Mouse (Mus musculus) urinary bladder, adult 2 months (tissue): ENCODE results near the gene Grik3. TPM values are rescaled to one million over a fixed set of nuclear protein-coding genes. Genes with fewer than 3 reads are reported as not detected.

ENCODE experiments used
- DNase-seq: peaks from one replicate; pipeline ENCODE4 v3.0.0; 2022; ENCODE audit warnings: low spot score
- polyA plus RNA-seq: library from polyadenylated mRNA; depleted of rRNA; stranded (reverse); fragments of >200 nt; gene quantifications from 2 replicates; pipeline ENCODE4 v1.2.3, GENCODE M21; 2012; rRNA removed

Gene Grik3
- 0.72 and 0.99 TPM in 2 replicates for polyA plus RNA-seq

DNA sequence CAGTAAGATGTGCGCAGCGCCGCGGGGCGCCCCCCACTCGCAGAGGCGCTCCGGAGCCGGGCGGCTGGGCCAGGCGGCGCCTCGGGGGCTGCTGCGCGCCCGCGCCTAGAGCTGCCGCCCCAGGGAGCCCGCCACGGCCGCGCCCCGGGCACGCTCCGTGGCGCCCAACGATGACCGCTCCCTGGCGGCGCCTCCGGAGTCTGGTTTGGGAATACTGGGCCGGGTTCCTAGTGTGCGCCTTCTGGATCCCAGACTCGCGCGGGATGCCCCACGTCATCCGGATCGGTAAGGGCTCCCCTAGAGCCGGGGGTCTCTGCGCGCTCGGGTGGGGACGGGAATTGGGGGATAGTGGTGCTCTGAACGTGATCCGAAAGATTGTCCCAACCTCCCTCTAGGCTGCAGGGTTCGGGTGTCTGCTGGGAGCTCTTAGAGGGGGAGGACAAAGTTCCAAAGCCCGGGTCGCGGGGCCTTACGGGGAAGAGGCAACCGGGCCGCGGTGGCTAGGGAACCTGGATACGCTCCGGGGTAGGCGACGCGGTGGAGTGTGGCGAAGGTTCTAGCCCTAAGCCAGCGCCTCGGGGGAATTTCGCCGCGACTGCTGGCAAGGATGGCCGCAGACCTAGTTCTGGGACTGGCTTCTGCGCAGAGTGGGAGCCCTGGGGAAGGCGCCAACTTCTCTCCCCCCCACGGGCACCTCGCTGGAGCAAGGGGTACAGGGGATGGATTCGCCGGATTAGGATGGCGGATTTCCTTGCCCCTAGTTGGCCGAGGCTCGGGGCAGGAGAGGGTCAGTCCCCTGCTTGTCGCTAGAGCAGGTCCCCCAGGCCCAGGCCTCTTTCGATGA, at the start of gene Grik3:
Gene Grik3, plus strand, starts transcription at position 40 of the 844 bp plus-strand sequence.
- no peak for DNase-seq

DNA sequence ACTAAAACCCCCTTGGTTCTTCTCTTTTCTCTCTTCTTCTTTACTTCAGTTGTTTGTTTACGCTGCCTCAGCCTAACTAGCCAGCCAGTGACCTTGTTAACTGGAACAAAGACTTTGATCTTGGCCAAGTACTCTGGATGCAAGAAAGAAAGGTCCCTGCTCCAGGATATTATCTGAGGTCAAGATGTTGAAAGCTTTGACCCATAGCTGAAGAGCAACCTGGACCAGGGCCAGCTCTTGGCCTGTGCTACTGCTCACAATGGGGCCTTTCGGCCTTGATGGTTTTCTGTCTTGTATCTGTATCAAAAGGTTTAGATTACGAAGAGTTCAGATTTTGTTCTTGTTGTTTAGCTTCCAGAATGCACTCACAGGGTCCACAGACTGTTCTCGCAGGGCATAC, 48.7 kb upstream of the Grik3 start:
- DNase-seq: no peak

DNA sequence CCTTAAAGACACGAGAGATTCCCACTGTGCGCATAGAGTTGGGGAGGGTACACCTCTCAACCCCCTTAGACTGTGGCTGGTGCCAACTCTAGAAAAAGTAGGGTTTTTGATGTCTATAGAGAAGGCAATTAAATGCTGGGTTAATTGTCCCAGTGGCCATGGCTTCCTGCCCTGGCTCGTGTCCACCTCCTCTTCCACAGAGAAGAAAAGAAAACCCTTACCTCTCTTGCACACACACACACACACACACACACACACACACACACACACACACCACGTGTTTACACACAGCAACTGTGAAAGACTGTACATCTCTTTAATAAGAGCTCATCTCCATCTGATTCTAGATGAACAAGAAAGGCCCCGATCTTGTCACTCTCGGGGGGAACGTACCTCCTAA, 46.1 kb upstream of the Grik3 start:
- DNase-seq: no peak

DNA sequence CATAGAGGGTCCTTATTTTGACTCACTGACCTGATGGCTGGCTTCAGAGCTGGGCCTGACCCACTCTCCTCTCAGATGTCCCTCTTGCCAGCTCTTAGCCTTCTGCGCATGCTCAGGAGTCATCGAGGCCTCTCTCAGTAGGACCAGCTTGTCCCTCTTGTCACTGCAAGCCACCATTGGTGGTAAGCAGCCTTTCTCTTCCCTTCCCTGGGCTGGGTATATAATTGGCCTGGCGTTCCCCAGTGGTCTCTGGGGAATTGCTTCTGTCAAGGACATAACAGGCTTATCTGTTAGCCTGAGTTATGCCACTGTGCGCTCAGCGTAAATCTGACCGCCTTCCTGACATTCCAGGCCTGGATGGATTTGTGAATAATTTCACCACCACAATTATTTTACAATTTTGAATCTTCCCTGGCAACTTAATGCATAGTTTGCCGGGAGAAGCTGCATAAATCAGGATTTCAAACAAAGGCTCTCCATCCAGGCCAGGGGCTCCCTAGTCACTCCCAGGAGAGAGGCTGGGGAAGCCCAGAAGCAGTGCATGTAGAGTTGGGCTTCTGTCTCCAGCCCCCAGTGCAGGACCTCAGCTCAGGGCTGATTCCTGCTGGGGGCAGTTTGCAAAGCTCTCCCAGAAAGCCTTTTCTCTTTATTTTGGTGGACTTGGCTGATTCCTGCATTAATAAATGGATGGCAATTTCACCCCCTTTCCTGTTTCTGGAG, 39.7 kb upstream of the Grik3 start:
- DNase-seq: no peak

DNA sequence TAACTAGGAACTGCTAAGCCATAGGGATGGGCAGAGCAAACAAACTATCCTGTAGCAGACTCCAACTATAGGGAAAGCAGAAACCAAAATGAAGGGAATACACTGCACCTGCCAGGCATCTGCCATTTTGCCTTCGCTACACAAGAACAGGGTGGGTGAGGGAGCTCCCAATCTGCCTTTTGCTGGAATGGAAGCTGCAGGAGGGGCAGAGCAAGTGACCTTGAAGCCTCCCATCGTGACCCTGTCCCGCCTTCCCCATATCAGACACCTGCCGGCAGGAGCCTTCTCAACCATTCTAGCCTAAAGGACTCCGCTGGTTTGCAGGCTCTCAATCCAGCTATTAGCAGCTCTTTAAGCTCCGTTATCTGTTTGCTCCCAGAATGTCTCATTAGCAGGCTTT, 38.7 kb upstream of the Grik3 start:
- no peak for DNase-seq

DNA sequence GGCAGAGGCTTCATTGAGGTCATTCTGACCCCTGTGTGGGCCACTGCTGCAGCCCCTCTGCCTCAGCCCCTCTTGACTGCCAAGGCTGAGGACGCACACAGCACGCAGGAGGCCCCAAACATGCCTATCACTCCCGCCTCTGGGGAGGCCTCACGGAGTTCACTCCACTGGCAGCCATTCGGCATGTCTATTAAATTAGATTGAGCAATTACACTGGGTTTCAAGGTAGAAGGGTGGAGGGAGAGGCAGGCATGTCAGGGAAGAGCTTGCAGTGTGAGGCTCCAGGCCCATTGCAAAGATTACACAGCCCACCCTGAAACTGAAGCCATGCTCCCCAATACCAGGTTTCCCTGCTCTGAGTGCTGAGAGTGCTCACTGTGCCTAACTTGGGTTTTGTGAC, 34.0 kb upstream of the Grik3 start:
- DNase-seq: no peak

DNA sequence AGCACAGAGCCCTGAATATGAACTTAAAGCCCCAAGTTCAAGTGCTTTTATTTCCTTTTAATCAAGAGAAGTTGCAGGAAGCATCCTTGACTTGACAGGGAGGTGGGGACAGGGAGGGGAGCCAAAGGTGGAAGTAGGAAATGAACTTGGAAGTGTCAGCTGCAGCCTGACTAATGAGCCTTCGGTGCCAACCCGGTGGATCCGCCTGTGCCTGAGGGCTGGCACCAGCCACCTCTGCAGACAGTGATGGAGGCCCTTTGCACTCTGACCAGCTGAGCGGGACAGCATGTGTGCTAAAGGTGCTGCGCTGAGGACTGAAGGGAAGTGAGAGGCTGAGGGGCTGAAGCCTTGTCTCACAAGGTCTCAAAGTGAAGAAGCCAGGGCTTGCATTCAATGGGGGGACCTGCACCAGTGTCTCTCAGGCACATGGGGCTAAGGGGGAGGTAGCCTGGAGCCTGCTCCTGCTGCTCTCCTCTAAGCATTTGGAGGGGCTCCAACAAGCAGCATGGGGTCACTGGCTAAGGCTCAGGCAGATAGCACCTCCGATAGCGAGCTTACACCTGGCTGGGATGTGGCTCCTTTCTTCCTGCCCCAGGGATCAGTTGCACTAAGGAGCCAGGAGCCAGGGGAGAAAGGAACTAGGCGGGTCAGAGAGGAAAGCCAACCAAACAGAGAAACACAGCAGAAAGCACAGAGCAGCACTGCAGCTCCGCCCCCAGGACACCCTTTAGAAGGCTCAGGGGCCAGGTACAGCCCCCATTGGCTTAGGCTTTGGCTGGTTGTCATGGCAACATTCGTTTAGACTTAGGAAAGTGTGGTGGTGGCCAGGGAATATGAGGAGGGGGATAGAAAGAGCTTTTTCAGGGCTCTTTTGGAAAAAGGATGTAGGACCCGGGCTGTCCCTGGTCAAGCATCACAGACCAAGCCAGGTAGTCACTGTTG, 33.1 kb upstream of the Grik3 start:
- DNase-seq: no peak

DNA sequence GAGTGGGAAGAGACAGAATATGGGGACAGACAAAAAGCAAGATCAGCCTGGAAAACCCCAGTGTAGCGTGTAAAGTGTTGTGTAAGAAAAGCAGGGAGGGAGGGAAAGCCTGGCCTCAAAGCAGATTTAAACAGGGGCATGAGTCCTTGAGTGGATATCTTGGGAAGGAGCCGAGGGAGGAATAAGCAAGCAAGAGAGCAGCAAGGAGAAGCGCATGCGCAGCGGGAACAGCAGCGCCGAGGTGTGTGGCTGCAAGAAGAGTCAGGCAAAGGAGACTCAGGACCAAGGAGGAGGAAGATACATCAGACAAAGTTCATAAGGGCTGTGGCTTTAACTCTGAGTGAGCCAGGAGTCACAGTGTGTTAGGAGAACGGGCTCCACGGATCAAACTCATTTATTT, 30.7 kb upstream of the Grik3 start:
- DNase-seq: no peak

DNA sequence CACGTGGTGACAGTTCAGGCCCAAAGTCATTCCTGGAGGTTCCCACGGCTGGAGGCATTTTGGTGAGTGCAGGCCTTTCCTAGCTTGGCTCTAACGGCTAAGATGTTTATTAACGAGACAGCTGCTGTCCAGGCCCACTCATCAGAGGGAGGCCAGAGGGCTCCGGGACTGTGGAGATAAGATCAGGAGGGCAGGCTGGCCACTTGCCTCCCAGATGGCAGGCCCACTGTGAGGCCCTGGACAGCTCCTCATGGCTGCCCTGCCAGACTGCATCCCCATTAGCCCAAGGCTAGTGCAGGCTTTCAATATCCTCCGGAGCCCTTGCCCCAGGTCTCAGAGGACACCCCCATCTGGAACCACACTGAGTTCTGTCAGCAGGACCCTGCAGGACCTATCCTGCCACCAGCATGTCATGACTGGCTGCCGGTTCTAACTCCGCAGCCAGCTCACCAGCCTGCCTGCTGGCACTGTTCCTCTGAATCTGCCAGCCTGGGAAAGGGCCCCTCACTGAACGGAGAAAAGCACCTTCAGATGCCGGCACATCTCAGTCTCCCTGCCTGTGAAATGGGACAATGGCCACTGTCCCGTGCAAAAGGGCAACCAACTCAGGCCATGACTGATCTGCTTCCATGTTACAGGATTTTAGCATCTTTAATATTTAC, 20.7 kb upstream of the Grik3 start:
- no peak for DNase-seq

DNA sequence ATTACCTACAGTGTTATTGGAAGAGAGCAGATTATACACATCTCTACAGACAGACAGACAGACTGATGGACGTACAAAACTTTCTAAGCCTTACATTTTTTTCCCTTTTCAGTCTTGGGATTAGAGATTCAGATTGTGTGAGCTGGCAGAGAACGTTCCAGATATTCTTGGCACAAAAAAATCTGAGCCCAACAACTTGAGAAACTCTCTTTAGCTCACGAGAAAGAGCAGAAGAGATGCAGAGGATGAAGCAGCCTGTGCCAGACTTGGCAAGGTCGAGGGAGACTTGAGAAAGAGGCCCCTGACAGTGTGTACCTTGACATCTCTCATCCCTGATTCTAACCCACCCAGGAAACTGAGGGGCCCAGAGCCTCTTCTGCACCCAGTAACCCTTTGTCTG, 15.6 kb upstream of the Grik3 start:
- DNase-seq: no peak

DNA sequence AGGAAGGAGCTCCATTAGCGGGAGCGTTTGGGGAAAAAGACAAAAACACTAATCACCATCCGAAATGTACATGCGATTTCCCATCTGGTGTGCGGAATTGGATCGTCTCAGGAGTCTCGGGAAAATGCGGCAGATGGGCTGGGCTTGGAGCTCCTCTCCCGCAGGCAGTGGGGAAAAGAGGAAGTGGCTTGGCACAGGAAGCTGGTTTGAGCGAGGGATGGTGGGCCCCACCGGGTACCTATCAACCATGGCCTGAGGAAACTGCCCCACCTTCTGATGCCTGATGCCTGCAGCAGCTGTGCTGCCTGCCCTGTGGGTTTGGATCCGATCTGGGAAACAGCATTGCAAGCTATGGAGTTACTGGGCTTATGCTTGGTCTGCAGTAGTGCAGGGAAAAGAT, 12.4 kb upstream of the Grik3 start:
- DNase-seq: no peak

DNA sequence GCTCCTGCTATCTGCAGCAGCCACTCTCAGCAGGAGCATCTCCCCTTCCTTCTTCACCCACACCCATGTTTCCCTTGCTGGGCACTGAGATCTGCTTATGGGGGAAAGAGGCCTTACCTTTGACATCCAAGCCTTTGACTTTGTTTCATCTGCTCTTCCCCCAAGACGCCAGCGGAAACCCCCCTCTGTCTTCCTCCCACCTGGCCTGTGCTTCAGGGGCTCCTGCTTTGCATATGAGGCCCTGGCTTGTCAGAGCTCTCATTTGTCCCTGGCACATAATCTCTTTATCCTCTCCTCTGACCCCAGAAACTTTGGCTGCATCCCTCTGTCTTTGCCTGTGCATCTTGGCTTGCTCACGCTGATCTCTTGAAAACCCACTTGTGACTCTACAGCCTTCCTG, 9.2 kb upstream of the Grik3 start:
- DNase-seq: no peak

DNA sequence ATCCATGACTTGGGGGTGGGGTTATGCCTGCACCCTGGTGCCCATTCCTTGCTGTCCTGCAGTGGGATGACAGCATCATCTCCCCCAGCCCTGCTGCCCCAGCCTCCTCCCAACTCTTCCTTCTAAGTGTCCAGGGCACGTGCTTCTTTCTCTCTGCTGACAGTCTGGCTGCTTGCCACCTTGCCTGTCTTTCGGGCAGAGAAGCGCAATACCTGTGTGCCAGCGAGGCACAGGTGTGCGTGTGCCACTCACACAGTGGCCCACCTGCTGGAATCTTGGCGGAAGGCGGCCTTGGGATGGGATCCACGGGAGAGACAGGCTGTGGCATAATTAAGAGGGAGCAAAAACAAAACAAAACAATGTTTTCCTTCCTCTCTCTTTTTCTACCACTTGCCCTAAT, 6.4 kb upstream of the Grik3 start:
- no peak for DNase-seq

DNA sequence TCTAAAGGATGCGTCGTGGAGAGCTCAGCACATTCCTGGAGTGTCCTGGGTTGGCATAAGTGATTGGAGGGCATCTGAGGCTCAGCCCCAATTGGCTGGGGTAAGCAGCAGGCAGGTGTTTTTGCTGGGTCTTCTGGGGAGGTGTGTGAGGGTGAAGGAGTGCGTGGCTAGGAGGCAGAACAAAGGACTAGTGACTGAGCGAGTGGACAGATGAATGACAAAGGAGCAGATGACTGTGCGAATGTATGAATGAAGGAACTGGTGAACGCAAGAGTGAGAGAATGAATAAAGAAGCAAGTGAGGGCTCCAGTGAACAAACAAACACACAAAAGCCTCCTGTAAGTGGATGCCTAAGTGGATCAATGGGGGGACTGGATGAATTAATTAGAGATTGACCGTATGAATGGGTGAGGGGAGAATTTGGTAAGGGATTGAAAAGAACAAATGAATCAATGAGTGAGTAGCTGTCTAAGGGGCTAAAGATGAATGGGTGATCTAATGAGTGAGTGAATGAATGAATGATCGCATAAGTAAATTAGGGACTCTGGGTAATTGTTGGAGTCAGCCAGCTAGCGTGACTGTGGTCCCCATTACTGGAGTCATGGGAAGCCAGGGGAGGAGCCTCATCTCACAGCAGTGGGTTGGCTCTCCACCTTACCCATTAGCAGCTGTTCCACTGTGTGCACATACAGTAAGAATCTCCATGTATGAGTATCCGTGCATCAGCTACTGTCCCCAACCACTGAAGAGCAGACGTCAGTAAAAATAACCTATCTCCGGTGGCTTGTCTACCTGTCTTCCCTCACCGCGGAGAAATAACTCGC, 4.9 kb upstream of the Grik3 start:
- no peak for DNase-seq

DNA sequence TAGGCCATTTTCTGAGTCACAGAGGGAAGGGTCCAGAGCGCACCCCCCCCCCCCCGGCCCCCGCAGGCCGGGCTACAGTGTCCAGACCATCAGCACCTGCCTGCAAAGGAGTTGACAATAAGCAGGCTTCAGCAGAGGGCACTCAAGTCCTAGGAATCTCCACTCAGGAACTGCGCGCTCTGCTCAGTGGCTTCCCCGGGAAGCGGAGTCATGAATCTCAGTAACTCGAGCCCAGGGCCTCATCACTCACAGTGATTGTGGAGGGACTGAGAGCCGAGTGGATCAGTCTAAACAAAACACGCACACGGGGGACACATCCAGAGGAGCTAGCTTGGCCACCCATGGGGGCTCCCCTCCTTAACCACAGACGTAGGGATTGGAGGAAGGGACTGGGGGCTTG, 3.9 kb upstream of the Grik3 start:
- DNase-seq: no peak

DNA sequence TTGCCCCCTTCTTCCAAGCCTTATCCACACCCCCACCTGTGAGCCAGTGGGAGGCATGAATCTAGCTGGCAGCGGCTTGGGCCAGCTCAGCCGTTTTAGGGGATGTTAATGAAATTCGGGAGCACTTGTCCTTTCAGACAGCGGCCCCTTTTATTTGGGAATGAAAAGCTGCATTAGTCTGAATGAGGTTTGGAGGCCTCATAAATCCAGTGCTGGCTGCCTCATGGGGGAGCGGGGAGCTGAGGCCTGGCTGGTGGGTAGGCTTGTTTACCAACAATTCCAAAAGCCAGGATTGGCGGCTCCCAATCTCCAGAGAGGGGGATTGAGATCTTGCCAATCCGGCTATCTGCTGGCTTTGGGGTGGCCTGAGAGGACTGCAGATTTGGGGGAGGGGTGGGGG, 3.5 kb upstream of the Grik3 start:
- DNase-seq: no peak

DNA sequence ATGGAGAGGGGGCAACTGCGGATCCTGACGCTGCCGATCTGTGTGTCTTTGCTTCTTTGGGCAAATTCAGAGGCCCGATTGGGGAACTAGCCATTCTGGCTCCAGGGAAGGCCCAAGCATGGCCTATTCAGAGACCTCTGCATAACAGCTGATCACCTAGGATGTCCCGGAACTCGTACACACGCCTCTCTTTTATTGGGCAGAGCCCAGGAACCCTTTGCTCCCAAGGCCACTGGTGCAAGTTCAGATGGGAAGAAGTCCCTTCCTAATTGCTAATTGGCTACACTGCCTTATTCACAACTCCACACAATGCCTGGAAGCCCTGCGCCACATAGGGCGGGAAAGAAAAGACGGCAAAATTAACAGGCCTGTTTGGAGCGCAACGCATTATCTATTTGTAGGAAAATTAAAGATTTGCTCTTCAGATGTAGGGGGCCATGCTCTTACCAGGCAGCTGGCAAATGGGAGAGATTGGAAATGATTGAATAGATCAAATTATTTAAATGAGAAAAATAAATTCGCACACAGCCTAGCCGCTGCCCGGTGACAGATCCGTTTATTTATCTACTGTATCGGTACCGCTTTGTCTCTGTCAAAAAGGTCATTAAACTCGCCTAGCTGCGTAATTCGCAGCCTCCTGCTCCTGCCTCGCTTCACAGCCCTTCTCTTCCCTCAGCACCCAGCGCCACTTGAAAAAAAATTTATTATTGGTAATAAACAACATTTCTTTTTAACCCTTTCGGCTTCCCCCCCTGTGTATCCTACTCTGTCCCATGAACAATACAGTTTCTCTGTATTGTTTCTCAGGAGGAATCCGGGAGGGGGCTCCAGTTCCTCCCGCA, 1.5 kb upstream of the Grik3 start:
- no peak for DNase-seq

DNA sequence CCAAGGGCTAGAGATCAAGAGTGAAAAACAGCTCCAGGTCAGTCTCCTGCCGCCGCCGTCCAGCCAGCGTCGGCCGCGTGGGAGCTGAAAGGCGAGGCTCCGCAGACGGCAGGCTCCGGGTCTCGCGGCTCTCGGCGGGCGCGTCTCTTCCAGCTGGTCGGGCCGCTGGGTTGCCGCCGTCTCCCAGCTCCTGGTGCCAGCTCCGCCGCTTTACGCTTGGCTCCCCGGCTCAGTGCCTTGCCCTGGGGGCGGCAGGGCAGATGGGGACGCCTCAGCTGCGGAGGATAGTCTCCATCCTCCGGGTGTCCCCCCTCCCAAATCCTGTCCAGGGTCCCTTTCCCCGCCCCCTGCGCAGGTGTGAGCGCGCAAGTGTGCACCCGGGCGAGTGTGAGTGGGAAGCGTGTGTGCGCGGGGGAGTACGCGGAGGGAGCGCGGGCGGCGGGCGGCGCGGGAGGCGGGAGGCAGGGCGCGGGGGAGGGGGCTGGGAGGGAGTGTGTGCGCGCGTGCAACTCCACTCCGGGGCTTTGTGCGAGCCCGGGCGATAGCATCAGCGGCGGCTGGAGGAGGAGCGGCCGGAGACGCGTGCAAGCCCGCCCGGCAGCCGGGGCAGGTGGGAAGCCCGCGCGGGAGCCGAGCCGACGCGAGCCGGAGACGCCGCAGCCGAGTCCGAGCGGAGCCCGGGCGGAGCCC, 454 bp upstream of the Grik3 start:
- DNase-seq: peak; percentile 34

DNA sequence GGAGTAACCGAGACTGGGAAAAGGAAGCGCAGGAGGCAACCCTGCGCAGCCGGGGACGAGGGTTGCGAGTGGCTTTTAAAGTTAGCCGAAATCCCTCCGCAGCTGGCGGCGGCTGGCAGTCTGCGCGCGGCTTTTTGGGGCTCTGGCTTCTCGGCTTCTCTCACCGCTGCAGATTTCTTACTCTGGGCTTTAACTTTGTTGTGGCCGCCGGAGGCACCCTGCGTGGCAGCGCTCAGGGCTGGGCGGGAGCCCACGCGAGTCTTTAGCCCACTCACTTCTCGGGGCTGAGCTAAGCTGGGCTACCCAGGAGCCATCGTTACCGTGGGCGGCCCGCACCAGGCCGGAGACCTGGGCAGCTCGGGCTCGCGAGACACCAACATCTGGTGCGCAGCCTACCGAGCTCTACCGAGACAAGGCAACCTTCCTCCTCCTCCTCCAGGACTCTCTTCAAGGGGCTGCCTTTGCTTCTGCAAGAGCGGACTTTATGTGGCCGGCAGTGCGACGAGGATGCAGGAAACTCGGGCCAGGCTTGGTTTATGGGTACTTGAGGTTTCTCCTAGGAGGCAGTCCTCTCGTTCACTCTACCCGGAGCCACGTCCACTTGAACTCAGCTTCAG, 1.1 kb downstream of the Grik3 start:
- DNase-seq: no peak
